Mouse (Mus musculus) R1 (cell line): ENCODE results near the gene Hbb-bs.
"Not testable (repeated sequence)": the region's sequence is repeated elsewhere in the genome, so short reads cannot be mapped to it uniquely, and the experiment has no call there.

Source experiments
- DNase-seq: peaks from one replicate; pipeline ENCODE4 v3.0.0-alpha.2; 2018; ENCODE audit warnings: low read depth, low spot score

Hbb-bs gene

DNA sequence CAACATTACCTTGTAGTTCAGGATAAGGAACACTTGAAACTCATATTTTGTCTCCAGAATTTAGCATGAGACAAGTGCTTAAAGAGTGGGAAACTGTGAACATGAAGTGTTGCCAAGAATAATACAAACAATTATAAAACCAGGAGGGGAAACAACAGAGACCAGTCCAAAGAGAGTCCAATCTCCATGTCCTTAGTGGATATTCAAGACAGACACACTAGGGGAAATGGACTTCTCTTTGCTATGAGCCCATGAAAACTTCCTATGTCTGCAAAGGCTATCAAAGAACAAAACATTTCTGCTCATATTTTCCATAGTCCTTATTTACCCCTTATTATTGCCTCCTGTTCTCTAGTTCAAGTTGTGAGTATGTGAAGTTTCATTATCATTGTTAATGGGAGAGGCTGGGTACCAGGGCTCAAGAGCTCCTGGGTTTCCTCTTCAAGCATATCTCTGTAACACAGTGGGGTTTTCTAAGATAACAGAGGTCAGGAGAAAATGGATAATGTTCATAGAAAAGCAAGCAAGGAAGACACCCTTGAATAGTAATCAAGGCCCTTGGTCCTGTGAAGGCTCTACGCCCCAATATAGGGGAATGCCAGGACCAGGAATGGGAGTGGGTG, 16.6 kb downstream of the Hbb-bs start:
- DNase-seq = no peak

DNA sequence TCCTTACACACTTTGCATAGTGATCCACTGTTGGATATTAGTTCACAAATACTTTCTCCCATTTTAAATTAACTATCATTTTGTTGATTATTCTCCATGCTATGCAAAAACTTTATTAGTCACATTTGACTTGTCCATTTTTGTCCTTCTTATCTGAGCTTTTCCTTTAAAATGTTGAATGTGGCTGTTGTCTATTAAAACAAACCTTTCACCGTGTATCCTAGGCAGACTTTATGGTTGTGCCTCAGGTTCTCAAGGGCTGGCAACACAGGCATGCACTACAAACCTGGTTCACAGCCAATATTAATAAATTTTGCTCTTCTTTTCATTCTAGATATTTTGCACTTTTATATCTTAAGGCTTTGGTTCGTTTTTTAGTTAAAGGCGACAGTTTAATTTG, 17.1 kb downstream of the Hbb-bs start:
- DNase-seq = no peak

DNA sequence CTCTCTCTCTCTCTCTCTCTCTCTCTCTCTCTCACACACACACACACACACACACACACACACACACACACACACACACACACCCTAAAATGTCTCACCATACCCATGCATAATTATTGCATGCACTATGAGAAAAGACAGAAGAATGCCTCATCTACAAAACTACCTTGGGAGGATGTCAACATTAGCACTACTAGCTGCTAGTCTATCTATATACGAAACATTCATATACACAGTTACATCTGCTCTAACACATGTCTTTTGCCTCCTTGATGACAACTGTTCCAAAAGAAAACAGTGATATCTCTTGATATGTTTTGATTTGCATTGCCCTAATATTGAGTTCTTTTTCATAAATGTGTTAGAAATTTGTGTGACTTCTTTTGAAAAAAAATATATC, 17.6 kb downstream of the Hbb-bs start:
- no peak for DNase-seq

DNA sequence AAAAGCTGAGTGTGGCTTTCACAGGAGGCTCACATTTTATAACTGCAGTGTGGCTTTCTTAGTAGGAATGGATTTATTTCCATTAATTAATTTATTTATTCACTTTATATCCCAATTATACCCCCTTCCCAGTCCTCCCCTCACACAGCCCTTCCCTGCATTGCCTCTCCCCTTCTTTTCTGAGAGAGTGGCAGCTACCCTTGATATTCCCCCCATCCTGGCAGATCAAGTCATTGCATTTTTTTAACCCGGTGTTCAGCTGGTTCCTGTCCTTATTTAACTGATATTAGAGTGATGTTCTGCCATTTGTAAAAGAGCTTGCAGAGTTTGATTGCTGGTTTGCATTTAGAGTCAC, 18.1 kb downstream of the Hbb-bs start:
- DNase-seq = no peak

DNA sequence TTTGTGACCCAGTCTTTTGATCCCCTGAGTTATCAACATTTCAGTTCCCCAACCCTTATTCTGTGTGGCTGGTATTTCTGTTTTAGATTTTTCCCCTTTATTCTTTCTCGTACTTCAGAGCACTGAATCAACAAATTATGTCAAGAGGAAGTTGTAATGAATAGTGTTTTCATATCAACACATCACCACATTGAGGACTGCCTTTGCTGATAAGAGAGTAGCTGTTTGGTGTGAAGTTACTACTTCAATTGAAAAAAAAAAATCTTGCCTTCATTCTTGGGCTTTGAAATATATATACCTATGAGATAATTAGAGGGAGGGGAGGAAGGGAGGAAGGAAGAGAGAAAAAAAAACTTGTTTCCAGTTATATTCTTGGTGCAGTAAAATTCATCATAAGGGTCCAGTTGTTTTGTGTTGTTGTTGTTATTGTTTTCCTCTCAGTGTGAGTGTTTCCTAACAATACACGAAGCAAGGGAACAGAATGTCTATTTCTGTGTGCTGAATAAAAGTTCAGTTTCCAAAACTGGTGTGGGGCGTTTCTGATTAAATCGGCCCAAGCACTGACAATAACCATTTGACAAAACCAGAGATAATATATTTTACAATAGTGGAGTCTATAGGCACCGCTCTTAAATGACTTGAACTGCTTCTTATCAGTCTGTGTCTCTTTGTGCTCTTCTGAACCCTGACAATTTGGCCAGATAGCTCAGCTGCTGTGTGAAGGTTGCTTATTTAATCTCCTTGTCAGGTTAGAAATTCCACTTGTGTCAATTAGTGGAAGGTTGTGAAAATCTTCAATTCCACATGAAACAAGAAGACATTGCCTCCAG, 18.7 kb downstream of the Hbb-bs start:
- DNase-seq = no peak

DNA sequence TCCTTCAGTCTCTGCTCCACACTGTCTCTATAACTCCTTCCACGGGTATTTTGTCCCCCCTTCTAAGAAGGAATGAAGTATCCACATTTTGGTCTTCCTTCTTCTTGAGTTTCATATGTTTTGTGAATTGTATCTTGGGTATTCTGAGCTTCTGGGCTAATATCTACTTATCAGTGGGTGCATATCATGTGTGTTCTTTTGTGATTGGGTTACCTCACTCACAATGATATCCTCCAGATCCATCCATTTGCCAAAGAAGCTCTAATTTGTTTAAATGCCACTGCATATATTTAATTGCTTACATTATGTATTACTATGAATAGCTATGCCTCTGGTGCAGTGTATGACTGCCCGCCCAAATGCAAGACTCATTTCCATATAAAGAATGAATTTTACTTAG, 19.8 kb downstream of the Hbb-bs start:
- not testable (repeated sequence) for DNase-seq

DNA sequence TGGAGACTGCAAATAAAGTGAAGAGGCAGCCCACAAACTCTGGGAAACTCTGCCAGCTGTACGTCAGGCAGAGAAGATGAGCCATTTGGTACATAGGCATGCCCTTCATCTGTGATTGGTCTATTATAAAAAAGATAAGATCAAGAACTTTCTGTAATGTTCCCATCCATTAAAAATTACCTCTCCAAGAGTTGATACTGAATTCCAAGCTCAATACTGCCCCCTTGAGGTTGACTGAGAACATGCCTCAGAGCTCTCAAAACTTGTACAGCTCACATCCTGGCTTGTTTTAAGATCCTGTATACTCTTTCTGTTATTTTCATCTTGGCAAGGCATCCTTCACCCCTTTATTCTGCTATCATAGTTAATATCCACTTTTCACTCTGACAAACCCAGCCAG, 21.0 kb downstream of the Hbb-bs start:
- peak; percentile 46 for DNase-seq

DNA sequence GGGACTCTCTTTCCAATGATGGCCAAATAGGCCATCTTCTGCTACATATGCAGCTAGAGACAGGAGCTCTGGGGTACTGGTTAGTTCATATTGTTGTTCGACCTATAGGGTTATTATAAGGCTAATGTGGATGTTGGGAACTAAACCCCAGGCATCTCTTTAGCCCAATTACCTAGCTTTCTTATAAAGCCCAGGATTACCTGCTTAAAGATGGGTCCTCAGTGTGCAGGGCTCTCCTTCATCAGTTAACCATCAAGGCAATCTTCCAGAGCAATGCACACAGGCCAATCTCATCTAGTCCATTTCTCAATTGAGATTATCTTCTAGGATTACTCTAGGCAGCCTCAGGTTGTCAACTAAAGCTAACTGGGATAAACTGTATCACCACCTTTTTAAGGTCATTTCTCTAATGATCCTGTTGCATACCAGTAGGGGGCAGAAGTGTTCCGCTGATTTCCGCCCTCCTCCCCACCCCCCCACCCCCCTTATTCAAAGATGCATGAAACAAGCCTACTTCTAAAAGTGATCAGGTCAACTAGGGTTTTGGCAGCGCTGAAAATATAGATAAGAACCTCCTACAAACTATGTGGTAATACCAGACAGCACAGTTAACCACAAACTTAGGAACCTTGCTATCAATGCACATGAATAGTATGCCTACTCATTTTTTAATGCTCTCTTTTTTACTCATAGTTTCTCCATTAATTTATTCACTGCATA, 35.1 kb downstream of the Hbb-bs start:
- DNase-seq = no peak

GRCm38 (mm10) chr7:103791721-103792120, 36.2 kb downstream of the Hbb-bs start, which contains the start of gene Olfr67:
Gene Olfr67, minus strand, starts transcription at chr7:103791821.
- no peak for DNase-seq

GRCm38 (mm10) chr7:103779598-103779997, 48.3 kb downstream of the Hbb-bs start, which contains the start of gene Olfr68:
Gene Olfr68, minus strand, starts transcription at chr7:103779698.
- DNase-seq = no peak

DNA sequence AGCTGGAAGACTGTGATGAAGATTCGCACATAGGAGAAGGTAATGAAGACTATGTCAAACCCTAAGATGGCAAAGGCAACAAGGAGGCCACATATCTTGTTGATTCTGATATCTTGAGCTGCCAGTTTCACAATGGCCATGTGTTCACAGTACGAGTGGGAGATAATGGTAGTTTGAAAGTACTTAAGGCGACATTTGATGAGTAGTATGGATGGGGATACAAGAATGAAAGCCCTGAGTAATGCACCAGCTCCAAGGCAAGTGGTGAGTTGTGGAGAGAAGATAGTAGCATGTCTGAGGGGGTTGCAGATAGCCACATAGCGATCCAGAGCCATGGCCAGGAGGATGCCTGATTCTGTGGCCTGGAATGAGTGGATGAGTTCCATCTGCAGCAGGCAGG, 50.2 kb downstream of the Hbb-bs start:
- DNase-seq = not testable (repeated sequence)
